Mouse (Mus musculus) macrophage (primary cell): ENCODE measurements around the gene Nrip1. TPM values are rescaled to one million over a fixed set of nuclear protein-coding genes. Genes with fewer than 3 reads are reported as not detected.

Experiments used
- H3K27ac ChIP-seq: fragments of 350-480 bp; formaldehyde crosslinking; 2 replicates; pipeline ENCODE4 v1.9.0; 2021
- H3K36me3 ChIP-seq: fragments of 350-480 bp; formaldehyde crosslinking; 2 replicates; pipeline ENCODE4 v1.9.0; 2021; ENCODE audit errors: inconsistent target
- H3K4me3 ChIP-seq: fragments of 350-480 bp; formaldehyde crosslinking; 2 replicates; pipeline ENCODE4 v1.9.0; 2021; ENCODE audit errors: inconsistent target
- H3K79me2 ChIP-seq: fragments of 350-480 bp; formaldehyde crosslinking; 2 replicates; pipeline ENCODE4 v1.9.0; 2021; ENCODE audit errors: inconsistent target
- WGBS: methylation state at CpG from one replicate; pipeline ENCODE4 v1.1.7; 2026; ENCODE audit warnings: inconsistent platforms; ENCODE audit not compliant: missing documents; 5-methylcytosine and 5-hydroxymethylcytosine counted together
- polyA plus RNA-seq: library from polyadenylated mRNA; stranded (reverse); fragments of 250-400 nt; gene quantifications from 3 replicates; pipeline ENCODE4 v1.2.4, GENCODE M21; 2018; ENCODE audit warnings: inconsistent platforms

Gene Nrip1
- polyA plus RNA-seq, 1 experiment from 2014 or later = 5.8 TPM

DNA sequence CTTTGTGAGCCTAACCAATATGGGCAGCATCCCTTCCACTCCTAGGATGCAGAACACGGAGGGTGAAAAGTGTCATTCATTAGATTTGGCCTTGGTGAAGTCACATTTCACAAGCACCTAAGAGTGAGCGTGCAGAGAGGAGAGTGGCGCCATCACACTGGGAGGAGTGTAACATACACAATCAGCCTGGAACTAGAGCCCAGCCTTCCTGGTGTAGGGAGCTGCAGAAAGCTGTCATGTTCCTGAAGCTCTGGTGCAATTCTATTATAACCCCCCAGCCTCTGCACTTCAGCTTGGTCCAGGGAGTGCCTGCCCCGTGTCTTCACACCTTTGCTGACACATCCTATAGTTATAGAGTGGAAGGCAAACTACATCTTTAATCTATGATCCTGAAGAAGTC lies 67.2 kb downstream of the Nrip1 start:
- no peak overlapping the region for H3K27ac ChIP-seq
- no peak overlapping the region for H3K4me3 ChIP-seq
- no peaks in the 10 kb centered on the region for H3K36me3 ChIP-seq
- WGBS = 97% methylated on average over 4 of the region's 4 CpGs
- H3K79me2 ChIP-seq = peaks cover 9% of the 10 kb centered on the region; the same call in 1 of the 2 replicates

DNA sequence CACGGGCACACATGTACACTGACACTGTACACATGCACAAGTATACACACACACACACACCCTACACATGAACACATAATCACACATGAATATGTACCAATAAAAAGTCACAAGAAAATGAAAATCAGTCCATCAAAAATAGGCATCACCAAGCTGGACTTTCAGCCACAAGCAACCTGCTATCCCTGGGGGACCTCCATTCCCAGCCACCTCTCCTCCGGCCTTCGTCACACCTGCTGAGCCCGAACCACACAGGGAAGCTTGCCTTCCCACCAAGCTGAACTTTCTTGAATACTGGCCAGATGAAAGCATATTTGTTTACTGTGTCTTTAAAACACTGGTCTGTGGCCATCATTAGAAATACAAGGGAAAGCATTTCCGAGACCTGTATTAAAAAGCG lies 70.2 kb downstream of the Nrip1 start:
- no peak overlapping the region for H3K27ac ChIP-seq
- H3K36me3 ChIP-seq = no peaks in the 10 kb centered on the region
- H3K4me3 ChIP-seq = no peak overlapping the region
- peaks cover 14% of the 10 kb centered on the region; the same call in 1 of the 2 replicates for H3K79me2 ChIP-seq
- 97% methylated on average over 6 of the region's 6 CpGs for WGBS

DNA sequence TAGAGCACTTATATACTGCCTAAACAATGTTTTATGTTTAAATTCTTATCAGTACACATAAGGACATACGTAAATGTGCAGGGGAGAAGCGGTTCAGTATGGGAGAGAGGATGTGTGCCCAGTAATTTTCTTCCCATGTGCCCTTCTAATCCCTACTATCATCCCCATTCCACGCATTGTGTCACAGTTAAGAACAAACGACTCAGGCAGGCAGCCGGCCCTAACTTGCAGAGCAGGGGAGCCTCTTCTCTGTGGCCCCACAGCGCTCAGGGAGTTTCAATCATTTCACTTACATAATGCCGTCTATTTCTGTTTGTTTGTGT lies 71.9 kb downstream of the Nrip1 start:
- Histone ChIP-seq H3K36me3 (no peaks in the 10 kb centered on the region), H3K27ac (no peak overlapping the region), H3K79me2 (peaks cover 14% of the 10 kb centered on the region; the same call in 1 of the 2 replicates), H3K4me3 (no peak overlapping the region)
- WGBS = 92% methylated on average over 7 of the region's 7 CpGs

DNA sequence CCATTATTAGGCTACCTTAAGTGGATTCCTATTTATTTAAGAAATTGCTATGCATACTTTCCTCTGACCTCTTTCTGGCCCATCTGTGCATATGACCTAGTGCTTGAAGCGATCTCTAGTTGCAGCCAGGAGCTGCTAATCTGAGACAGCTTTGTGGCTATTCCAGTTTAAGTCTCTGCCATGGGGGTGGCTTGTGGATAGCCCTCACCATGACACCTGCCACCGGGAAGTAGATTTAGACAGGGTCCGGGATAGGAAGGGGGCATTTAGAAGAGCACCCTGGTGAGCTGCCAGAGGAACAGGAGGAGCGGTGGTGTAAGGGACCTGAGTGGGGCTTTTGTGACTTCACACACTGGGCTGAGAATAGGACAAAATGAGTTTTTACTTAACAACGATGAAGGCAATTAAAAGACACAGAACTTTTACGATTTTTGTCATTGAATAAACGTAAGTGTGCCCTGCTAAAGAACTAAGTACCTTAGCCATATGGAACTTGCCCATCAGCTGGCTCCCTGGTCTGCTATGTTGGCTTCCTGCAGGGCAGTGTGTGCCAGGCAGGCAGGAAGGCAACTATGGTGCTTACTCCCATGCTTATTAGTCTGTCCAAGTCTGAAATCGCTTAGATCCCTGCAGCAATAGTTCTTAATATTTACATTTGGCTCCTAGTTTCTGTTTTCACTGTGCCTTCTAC lies 72.4 kb downstream of the Nrip1 start:
- Histone ChIP-seq H3K4me3 (no peak overlapping the region), H3K36me3 (no peaks in the 10 kb centered on the region), H3K27ac (no peak overlapping the region), H3K79me2 (peaks cover 14% of the 10 kb centered on the region; the same call in 1 of the 2 replicates)
- 90% methylated on average over 8 of the region's 8 CpGs for WGBS

GRCm38 (mm10) chr16:76300452-76300851 lies 73.2 kb downstream of the Nrip1 start:
- H3K36me3 ChIP-seq = no peaks in the 10 kb centered on the region
- peaks cover 14% of the 10 kb centered on the region; the same call in 1 of the 2 replicates for H3K79me2 ChIP-seq
- WGBS = 89% methylated on average over 6 of the region's 6 CpGs
- no peak overlapping the region for H3K27ac ChIP-seq
- no peak overlapping the region for H3K4me3 ChIP-seq

DNA sequence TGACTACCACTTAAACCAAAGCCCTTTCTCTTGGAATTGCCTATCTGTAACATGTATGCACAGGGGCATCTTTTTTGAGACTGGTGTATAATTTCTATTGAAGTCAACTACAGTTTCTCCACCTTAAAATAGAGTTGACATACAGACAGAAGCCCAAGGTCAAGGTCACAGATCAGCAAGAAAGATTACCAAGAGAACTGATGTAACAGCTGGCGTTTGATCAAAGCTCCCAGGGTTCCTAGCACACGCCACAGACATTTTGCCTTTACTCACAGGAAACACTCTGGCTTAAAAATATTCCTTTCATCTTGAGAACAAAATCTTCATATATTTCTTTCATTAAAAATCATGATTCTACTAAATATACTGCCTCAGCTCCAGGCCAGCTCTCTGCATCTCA lies 74.1 kb downstream of the Nrip1 start:
- Histone ChIP-seq H3K79me2 (peaks cover 14% of the 10 kb centered on the region; the same call in 1 of the 2 replicates), H3K27ac (no peak overlapping the region), H3K36me3 (peaks cover 1% of the 10 kb centered on the region; the same call in 1 of the 2 replicates), H3K4me3 (no peak overlapping the region)
- 81% methylated on average over 2 of the region's 2 CpGs for WGBS

DNA sequence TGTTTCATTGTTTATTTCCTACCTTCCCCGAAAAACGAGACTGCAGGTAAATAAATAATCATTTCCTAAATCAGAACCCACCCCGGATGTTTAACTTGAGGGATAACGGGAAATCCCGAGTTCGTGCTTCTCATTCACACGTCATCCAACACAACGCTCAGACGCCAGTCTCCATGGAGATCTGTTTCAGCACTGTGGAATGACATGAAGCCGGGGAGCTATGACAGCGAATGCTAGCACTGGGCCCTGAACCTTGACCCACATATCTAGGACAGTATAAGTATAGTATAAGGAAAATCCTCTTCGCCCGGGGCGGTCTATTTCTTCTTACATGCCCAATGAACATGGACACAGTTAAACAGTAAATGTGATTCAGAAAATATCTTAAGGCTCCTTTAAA lies 78.3 kb downstream of the Nrip1 start:
- 95% methylated on average over 14 of the region's 14 CpGs for WGBS

GRCm38 (mm10) chr16:76294550-76294949 lies 79.1 kb downstream of the Nrip1 start:
- no peak overlapping the region for H3K4me3 ChIP-seq
- H3K79me2 ChIP-seq = no peaks in the 10 kb centered on the region
- no peak overlapping the region for H3K27ac ChIP-seq
- H3K36me3 ChIP-seq = peaks cover 35% of the 10 kb centered on the region; the same call in 1 of the 2 replicates
- 93% methylated on average over 13 of the region's 15 CpGs for WGBS

More for the DNA sequence above, 78.3 kb downstream of the Nrip1 start:
- H3K36me3 ChIP-seq = peaks cover 35% of the 10 kb centered on the region; the same call in 1 of the 2 replicates
- H3K4me3 ChIP-seq = no peak overlapping the region
- no peaks in the 10 kb centered on the region for H3K79me2 ChIP-seq
- no peak overlapping the region for H3K27ac ChIP-seq

GRCm38 (mm10) chr16:76293765-76294463 lies 79.7 kb downstream of the Nrip1 start:
- H3K27ac ChIP-seq = no peak overlapping the region
- H3K36me3 ChIP-seq = peaks cover 35% of the 10 kb centered on the region; the same call in 1 of the 2 replicates
- H3K79me2 ChIP-seq = no peaks in the 10 kb centered on the region
- WGBS = 97% methylated on average over 20 of the region's 20 CpGs
- H3K4me3 ChIP-seq = no peak overlapping the region

DNA sequence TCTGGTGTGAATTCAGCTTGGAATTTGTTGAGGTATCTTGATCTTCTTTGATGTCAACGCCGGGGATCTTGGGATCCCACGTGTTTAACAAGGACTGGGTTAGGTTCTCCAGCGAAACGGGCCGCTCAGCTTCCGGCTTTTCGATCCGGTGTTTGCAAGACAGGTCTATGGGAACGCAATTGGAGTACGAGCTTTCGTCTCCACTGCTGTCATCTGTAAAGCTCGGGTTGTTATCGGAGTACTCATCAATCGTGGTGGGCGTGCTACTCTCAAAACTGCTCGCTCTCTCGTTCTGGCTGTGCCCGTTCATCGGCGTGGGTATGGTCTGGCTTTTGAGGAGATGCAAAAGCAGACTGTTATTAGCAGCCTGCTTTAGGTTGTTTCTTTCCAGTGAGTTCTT lies 80.5 kb downstream of the Nrip1 start:
- Histone ChIP-seq H3K4me3 (no peak overlapping the region), H3K36me3 (peaks cover 35% of the 10 kb centered on the region; the same call in 1 of the 2 replicates), H3K27ac (no peak overlapping the region), H3K79me2 (no peaks in the 10 kb centered on the region)
- WGBS = 97% methylated on average over 21 of the region's 21 CpGs

GRCm38 (mm10) chr16:76292656-76293055 lies 81.0 kb downstream of the Nrip1 start:
- H3K79me2 ChIP-seq = no peaks in the 10 kb centered on the region
- H3K4me3 ChIP-seq = no peak overlapping the region
- 97% methylated on average over 15 of the region's 15 CpGs for WGBS
- no peak overlapping the region for H3K27ac ChIP-seq
- peaks cover 35% of the 10 kb centered on the region; the same call in 1 of the 2 replicates for H3K36me3 ChIP-seq

DNA sequence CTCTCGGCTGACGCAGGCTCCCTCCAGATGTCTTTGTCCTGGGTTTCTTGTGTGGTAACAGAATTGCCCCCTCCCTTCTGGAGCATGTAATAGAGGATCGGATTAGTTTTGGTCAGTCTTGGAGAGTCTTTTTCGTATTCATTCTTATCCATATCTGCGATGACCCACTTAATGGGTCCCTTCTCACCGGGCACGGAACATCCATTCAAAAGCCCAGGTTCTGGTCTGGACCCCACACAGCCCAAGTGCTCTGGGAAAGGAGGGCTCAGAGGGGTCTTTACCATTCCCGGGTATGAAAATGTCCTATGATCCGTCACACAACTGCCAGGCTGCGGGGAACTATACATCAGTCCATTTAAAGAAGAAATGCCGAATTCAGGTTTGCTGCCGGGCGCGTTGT lies 82.3 kb downstream of the Nrip1 start:
- H3K27ac ChIP-seq = no peak overlapping the region
- H3K79me2 ChIP-seq = no peaks in the 10 kb centered on the region
- no peak overlapping the region for H3K4me3 ChIP-seq
- peaks cover 35% of the 10 kb centered on the region; the same call in 1 of the 2 replicates for H3K36me3 ChIP-seq
- WGBS = 93% methylated on average over 14 of the region's 14 CpGs

DNA sequence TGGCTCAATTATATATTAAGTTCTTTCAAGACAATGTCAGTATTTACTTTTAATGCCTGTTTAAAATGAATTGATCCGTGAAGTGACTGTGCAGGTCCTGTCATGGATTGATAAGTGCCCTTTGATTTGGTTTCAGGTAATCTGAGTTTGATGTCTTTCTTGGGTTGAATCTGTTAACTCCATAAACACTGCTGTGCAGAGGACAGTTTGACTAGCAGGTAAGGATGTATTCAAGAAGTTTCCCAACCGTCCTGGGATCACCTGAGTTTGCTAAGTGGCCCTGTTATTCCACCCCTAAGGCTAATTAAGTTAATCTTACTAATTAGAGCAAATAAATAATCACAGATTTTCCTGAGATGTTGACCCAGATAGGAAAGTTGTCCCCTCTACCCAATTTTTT lies 84.1 kb downstream of the Nrip1 start:
- peaks cover 34% of the 10 kb centered on the region; the same call in 1 of the 2 replicates for H3K36me3 ChIP-seq
- WGBS = 100% methylated on average over 2 of the region's 2 CpGs
- H3K27ac ChIP-seq = no peak overlapping the region
- H3K4me3 ChIP-seq = no peak overlapping the region
- H3K79me2 ChIP-seq = no peaks in the 10 kb centered on the region

DNA sequence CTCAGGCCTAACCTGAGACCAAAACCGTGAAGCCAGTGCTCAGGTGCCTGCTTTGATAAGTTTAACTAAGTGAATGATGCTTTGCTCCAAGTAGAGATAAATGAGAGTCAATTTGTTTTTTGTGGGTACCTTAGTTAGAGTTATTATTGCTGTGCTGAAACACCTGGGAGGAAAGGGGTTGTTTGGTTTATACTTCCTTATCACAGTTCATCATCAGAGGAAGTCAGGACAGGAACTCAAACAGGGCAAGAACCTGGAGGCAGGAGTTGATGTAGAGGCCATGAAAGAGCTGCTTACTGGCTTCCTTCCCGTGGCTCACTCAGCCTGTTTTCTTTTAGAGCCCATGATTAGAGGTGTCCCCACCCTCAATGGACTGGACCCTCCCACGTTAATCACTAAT lies 89.8 kb downstream of the Nrip1 start:
- 19% methylated on average over 3 of the region's 3 CpGs for WGBS
- no peak overlapping the region for H3K27ac ChIP-seq

GRCm38 (mm10) chr16:76281850-76282249 lies 91.8 kb downstream of the Nrip1 start:
- H3K36me3 ChIP-seq = no peaks in the 10 kb centered on the region
- no peak overlapping the region for H3K27ac ChIP-seq
- no peaks in the 10 kb centered on the region for H3K79me2 ChIP-seq
- H3K4me3 ChIP-seq = no peak overlapping the region
- WGBS = 91% methylated on average over 6 of the region's 6 CpGs

More for the DNA sequence above, 89.8 kb downstream of the Nrip1 start:
- Histone ChIP-seq H3K4me3 (no peak overlapping the region), H3K79me2 (no peaks in the 10 kb centered on the region), H3K36me3 (no peaks in the 10 kb centered on the region)
